Mouse (Mus musculus): ENCODE results near the gene Gm9745.
A peak's percentile ranks its signal among the peaks of the same experiment; 100 is the strongest.
"Not testable (repeated sequence)": the region's sequence is repeated elsewhere in the genome, so short reads cannot be mapped to it uniquely, and the experiment has no call there.

Gene Gm9745

DNA sequence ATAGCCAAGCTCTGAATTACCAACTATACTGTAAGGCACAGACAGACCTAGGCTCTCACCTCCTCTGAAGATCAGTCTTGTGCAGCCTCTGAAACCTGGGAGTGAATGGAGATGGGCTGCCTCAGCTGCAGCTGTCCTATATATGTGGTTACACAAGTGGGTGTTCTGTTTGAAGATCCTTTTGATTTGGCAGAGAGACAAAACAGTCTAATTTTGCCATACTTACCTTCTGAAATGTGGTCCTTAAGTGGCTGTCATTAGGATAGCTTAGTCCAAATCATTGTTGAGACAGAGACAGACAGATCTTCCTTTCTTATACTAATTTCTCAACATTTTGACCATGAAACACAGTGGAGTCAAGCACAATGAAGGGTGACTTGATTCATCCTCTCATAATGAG lies at the start of gene Gm9745:
Gene Gm9745 (minus strand): TSS at position 101 of the 400 bp plus-strand sequence.
- DNase-seq (ENCODE audit: low spot score in 2 of 2), result not testable (repeated sequence)

- not testable (repeated sequence) for DNase-seq (ENCODE audit: low spot score in 2 of 2)
Observed at GRCm38 (mm10) chr13:8997221-8997620, 49.2 kb upstream of the Gm9745 start.

GRCm38 (mm10) chr13:8995990-8996786 lies 48.2 kb upstream of the Gm9745 start, which contains the start of gene Gtpbp4:
Gene Gtpbp4 (minus strand): TSS chr13:8996083.
- DNase-seq (ENCODE audit: low spot score in 2 of 2), result peak; percentile 90 to 97

DNA sequence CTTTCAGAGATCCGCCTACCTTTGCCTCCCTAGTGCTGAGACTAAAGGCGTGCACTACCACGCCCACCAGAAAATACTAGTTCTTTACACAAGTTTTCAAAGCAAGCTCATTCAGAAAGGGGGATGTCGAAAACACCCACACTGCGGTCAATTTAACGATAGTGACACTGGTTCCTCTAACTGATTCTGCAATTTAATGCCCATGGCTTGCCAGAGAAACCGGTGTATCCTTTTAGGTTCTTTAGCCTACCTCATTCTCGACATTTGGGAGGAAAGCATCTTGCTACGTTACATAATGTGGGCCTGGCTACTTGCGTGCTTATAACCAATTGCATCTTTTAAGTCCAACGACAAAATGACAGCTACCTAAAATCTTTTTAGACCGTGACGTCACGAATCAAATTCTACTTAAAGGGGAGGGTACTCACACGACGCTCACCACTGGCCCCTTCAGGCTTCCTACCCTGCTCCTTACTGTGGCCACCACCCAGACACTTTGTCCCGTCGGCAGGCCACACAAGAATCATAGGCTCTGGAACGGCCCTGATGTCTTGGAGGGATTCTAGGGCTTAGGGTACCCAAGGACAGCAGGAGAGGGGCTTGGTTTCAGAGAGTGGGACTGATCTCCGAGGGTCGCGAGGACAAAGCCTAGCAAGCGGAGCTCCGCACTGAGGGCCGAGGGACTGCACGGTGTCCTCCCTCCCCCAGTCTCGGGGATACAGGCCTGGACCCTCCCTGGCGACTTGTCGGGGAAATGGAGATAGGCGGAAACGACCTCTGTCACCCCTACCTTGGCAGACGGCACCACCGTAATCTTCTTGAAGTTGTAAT lies 47.3 kb upstream of the Gm9745 start:
- DNase-seq (ENCODE audit: low spot score in 2 of 2), result no peak

- DNase-seq (ENCODE audit: low spot score in 2 of 2), result no peak
Observed at GRCm38 (mm10) chr13:8992231-8992630, 44.2 kb upstream of the Gm9745 start.

- no peak for DNase-seq (ENCODE audit: low spot score in 2 of 2)
Observed at GRCm38 (mm10) chr13:8972972-8973371, 24.9 kb upstream of the Gm9745 start.

- DNase-seq (ENCODE audit: low spot score in 2 of 2), result no peak
Observed at GRCm38 (mm10) chr13:8972369-8972768, 24.3 kb upstream of the Gm9745 start.

DNA sequence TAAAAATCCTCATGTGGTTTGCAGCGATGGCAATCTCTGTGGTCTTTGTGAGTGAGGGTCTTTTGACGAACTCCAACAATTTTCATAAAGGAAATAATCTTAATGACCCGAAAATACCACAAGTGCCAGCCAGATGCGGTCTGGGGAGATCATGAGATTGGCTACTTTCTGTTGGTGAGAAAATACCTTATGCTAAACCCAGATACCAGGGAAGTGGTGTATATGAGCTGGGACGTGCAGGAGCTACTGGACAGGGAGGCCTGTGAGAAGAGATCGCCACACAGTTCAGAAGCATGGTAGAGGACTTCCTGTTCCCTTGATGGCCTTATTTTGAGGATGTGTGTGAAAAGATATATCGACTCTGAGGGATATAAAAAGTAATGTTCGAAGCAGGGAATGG lies 19.7 kb upstream of the Gm9745 start:
- no peak for DNase-seq (ENCODE audit: low spot score in 2 of 2)

- no peak for DNase-seq (ENCODE audit: low spot score in 2 of 2)
Observed at GRCm38 (mm10) chr13:8965224-8965623, 17.2 kb upstream of the Gm9745 start.

DNA sequence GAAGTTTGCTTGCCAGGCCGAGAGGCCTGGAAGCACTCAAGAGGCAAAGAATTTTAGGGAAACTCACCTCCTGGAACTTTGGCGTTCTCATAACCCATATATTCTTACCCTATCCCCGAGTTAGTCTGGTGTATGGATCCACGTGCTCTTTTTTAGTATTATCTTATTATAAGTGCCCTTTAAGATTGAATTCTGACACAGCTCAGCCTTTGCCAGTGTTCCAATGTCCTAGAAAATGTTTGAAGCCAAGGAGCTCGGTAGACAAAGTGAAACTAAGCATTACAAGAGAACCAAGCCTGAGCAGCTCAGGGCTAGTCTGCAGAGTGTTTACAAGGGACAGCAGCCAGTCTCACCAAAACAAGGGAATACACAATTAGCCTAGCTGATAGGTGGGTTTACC lies 14.2 kb upstream of the Gm9745 start:
- DNase-seq (ENCODE audit: low spot score in 2 of 2), result not testable (repeated sequence)

DNA sequence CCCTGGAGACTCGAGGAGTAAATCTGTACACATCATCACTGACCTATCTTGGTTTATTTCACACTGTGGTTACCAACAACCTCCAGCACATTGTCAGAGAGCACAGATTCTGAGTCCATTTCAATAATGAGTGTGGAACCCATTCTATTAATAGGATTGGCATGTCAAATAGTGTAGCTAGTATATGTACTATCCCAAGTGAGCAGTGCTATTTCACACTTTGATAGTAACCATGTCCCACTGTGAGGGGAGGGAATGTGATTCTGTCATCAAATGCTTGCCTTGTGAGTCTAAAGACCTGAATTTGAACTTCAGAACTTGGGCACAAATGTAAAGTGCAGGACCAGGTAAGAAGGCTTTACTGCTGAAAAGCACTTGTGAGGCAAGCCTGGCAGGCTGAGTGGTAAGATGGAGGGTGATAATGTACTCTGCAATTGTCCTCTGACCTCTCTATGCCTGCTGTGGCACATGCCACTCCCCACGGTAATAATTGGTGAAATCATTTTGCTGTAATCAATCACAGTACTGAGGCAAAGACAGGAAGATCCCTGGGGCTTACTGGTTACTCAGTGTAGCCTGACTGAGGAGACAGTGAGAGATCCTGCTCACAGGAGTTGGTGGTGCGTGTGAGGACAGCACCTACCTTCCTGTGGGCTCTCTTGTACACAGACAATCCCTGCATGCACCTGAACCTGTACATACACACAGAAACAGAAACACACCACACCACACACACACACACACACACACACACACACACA lies 13.3 kb upstream of the Gm9745 start:
- not testable (repeated sequence) for DNase-seq (ENCODE audit: low spot score in 2 of 2)

- not testable (repeated sequence) for DNase-seq (ENCODE audit: low spot score in 2 of 2)
Observed at GRCm38 (mm10) chr13:8959554-8959953, 11.5 kb upstream of the Gm9745 start.

GRCm38 (mm10) chr13:8959058-8959457 lies 11.0 kb upstream of the Gm9745 start:
- not testable (repeated sequence) for DNase-seq (ENCODE audit: low spot score in 2 of 2)

GRCm38 (mm10) chr13:8956873-8957272 lies 8.8 kb upstream of the Gm9745 start:
- DNase-seq (ENCODE audit: low spot score in 2 of 2), result not testable (repeated sequence)

- DNase-seq (ENCODE audit: low spot score in 2 of 2), result not testable (repeated sequence)
Observed at GRCm38 (mm10) chr13:8955127-8955526, 7.1 kb upstream of the Gm9745 start.

DNA sequence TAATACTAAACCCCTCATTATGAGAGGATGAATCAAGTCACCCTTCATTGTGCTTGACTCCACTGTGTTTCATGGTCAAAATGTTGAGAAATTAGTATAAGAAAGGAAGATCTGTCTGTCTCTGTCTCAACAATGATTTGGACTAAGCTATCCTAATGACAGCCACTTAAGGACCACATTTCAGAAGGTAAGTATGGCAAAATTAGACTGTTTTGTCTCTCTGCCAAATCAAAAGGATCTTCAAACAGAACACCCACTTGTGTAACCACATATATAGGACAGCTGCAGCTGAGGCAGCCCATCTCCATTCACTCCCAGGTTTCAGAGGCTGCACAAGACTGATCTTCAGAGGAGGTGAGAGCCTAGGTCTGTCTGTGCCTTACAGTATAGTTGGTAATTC lies 4.5 kb upstream of the Gm9745 start, which contains the start of gene Idi2:
Gene Idi2 (plus strand): TSS at position 301 of the 400 bp plus-strand sequence.
- not testable (repeated sequence) for DNase-seq (ENCODE audit: low spot score in 2 of 2)

- not testable (repeated sequence) for DNase-seq (ENCODE audit: low spot score in 2 of 2)
Observed at GRCm38 (mm10) chr13:8943828-8944227, 4.2 kb downstream of the Gm9745 start.

- not testable (repeated sequence) for DNase-seq (ENCODE audit: low spot score in 2 of 2)
Observed at GRCm38 (mm10) chr13:8941701-8942100, 6.3 kb downstream of the Gm9745 start.

DNA sequence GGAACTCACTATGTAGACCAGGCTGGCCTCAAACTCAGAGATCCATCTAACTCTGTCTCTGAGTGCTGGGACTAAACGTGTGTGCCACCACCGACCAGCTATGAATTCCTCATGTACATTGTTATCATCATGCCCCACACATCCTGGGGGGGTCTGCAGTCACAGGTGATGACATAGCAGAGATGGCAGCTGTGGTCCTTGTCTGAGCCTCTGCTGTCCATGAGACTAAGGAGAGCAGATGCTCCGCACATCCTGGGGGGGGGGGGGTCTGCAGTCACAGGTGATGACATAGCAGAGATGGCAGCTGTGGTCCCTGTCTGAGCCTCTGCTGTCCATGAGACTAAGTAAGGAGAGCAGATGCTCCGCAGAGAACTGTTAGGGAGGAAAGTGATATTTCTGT lies 6.9 kb downstream of the Gm9745 start:
- DNase-seq (ENCODE audit: low spot score in 2 of 2), result not testable (repeated sequence)

- not testable (repeated sequence) for DNase-seq (ENCODE audit: low spot score in 2 of 2)
Observed at GRCm38 (mm10) chr13:8937611-8938140, 10.4 kb downstream of the Gm9745 start.

DNA sequence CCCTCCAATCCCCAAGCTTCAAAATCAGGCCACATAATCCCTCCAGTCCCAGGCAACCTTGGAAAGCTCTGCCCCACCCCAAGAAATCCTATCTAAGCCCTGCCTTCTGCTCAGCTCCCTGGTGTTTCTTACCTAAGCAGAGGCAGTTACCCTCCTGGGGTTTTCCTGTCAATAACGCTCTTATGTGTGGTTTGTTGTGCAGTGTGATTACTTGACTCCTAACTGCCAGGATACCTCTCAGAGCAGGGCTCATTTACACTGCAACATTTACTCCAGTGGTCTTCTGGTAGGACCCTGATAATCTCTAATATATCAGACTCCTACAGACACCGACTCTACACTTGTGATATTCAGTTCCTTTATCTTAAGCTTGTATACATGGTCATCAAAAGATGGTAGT lies 14.5 kb downstream of the Gm9745 start:
- DNase-seq (ENCODE audit: low spot score in 2 of 2), result no peak

All from spleen, postnatal 10 days (tissue).